Mouse (Mus musculus): Measurements from ENCODE around the gene Prss53. TPM values are rescaled to one million over a fixed set of nuclear protein-coding genes. Genes with fewer than 3 reads are reported as not detected.
"Not testable (repeated sequence)": the region's sequence is repeated elsewhere in the genome, so short reads cannot be mapped to it uniquely, and the experiment has no call there.

Prss53 gene
- total RNA-seq, 2 experiments from 2014 or later, result 2.8 to 3.1 TPM

DNA sequence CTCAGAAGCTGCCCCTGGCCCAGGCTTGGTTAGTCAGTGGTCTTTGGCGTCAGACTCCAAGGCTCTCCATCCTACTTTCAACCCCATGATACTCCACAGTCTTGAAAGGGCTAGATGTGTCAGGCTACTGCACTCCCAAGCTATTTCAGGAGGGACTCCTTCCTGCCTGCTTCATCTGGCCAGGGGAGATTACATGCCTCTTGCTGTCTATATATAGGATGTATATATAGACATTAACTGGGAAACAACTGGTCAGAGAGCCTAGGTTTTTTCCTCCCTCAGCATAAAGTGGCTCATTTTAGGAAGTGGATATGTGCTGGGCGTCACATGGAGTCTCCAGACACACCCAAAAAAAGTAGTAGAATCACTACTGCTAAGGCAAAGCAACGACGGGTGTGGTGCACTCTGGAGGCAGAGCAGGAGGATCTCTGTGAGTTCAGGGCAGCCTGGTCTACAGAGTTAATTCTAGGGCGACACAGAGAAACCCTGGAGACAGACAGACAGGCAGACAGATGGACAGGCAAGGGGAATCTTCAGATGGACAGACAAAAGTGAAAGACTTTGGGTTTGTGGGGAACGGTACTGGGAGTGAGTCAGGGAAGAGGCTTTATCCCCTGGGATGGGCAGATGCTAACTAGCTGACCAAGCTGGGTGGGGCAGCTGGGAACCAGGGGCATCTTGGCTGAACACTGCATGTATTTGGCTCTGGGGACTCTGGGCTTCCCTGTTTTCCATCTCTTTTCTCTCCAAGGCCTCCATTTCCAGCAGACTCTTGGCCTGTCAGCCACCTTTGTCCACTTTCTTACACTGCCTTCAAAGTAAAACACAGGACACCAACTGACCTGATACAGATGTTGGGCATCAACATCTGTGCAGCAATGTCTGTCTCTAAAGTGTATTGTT lies 40.5 kb downstream of the Prss53 start:
- no peak for TF ChIP-seq CTCF (conservative IDR thresholded peaks at IDR 0.05)
- H3K27ac ChIP-seq, result no peak overlapping the region
- no peak for DNase-seq (ENCODE audit: low spot score in 2 of 2)

DNA sequence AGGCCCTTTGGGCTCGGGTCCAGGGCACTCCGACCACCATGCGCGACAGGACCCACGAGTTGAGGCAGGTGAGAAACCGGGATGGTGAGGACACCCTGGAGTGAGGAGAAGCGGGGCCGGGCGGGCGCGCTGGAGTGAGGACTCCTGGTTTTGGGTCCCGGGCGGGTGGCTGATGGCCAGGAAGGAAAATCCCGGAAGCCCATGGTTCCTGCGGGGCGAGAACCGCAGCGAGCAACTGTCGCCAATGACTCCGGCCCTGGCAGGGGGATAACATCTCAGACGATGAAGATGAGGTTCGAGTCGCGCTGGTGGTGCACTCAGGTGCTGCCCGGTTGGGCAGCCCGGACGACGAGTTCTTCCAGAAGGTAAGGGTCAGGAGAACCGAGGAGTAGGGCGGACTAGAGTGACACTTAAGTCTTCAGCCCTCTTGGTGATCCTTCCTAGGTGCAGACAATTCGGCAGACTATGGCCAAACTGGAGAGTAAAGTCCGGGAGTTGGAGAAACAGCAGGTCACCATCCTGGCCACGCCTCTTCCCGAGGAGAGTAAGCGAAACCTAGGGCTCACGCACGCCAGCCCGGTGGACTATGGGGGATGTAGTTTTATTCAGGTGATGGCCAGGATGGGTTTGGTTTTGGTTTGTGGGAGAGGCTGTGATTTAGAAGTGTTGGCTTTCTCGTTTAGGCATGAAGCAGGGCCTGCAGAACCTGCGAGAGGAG lies 48.6 kb downstream of the Prss53 start:
- peak overlapping the region; percentile 98 for H3K27ac ChIP-seq
- H3K4me3 ChIP-seq, result peak overlapping the region; percentile 96
- TF ChIP-seq CTCF (conservative IDR thresholded peaks at IDR 0.05), result no peak
- DNase-seq (ENCODE audit: low spot score in 2 of 2), result peak; percentile 69 to 76

More for the DNA sequence above, 40.5 kb downstream of the Prss53 start:
- no peak overlapping the region for H3K4me3 ChIP-seq

DNA sequence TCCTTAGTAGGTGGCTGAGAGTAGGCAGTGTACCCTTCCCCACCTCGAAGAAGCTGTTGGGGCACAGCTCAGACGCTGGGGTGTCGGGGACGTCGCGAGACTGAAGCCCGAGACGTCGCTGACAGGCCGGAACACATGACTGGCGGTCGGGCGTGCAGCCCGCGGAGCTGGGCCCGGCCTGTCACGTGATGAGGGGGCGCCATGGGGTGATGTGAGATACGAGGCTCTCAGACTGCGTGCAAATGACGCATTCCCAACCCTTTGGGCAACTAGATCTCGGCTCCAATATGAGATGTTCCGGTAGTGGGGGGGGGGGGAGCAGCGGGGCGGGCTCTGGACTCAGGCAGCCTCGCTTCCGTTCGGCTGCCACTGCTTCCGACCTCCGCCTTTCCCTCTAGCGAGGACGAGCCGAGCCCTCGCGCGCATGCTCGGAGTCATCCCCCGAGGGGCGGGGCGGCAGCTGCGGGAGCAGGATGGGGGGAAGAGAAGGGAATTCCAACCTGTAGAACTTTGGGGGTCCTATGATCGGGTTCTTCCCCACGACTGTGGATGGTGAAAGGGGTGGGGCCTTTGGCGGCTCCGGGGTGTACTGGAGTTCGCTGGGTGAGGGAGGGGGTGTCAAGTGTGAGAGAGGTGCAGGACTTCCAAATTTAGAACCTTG lies 49.3 kb downstream of the Prss53 start:
- Histone ChIP-seq H3K27ac (peak overlapping the region; percentile 98), H3K4me3 (peak overlapping the region; percentile 96)
- DNase-seq (ENCODE audit: low spot score in 2 of 2), result peak; percentile 94 to 97
- TF ChIP-seq CTCF (conservative IDR thresholded peaks at IDR 0.05), result no peak

DNA sequence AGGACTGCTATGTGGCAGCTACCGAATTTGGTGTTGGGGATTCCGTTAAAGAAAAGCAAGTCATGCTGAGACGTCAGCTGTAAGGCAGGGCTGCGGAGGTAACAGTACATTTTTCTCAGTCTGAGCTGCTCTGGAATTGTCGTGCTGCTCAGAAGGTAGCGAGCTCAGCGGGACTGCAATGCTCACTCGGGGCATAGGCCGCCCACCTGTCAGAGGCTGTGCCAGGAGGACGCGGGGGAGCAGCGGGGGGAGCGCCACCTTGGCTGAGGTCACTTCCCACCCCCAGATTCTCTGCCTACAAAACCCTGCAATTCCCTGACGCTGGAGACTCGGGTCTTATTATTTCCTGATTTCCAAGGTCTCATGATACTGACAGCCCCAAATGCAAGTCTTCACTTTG lies 49.9 kb downstream of the Prss53 start:
- Histone ChIP-seq H3K27ac (peak overlapping the region; percentile 98), H3K4me3 (peak overlapping the region; percentile 96)
- peak; percentile 58 to 63 for DNase-seq (ENCODE audit: low spot score in 2 of 2)
- TF ChIP-seq CTCF (conservative IDR thresholded peaks at IDR 0.05), result no peak

DNA sequence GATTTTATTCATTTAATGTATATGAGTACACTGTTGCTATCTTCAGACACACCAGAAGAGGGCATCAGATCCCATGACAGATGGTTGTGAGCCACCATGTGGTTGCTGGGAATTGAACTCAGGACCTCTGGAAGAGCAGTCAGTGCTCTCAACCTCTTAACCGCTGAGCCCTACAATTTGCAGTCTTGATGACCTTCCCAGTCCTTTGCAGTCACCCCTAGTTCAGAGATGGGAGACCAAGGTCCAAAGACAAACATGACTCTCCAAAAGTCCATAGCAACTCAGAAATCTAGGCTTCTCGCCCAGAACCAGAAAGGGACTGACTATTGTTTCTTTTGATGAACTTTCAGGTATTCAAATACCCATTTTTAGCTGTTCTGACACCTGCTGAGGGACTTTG lies 50.7 kb downstream of the Prss53 start:
- DNase-seq (ENCODE audit: low spot score in 2 of 2); H3K27ac ChIP-seq; H3K4me3 ChIP-seq: not testable (repeated sequence)
- TF ChIP-seq CTCF (conservative IDR thresholded peaks at IDR 0.05), result peak; percentile 48

DNA sequence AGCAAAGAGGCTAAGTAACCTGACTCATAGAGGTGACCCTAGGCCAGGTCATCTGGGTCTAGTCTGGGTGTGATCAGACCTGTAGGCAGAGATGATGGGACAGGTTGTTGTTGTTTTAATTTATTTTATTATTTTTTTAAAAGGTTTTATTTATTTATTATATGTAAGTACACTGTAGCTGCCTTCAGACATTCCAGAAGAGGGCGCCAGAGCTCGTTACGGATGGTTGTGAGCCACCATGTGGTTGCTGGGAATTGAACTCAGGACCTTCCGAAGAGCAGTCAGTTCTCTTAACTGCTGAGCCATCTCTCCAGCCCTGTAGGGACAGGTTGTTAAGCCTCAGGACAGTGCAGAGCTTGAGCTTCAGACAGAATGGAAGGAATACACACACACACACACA lies 52.9 kb downstream of the Prss53 start:
- peak; percentile 42 for TF ChIP-seq CTCF (conservative IDR thresholded peaks at IDR 0.05)
- DNase-seq (ENCODE audit: low spot score in 2 of 2); H3K27ac ChIP-seq; H3K4me3 ChIP-seq: not testable (repeated sequence)

DNA sequence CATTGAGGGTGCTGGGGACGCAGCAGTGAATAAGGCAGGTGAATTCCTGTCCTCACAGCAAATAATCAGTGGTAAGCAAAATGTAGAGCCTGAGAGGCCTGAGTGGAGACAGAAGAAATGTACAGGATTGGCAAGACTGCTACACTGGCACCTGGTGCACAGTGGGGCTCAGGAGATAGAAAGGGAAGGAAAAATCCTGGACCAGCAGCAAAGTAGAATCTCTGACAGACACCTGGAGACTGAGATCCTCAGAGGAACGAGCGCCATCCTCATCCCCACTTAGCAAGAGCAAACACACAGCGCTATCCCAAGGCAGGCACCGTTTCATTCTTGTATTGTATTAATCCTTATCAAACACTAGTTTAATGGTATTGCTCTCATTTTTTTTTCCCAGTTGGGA lies 53.3 kb downstream of the Prss53 start:
- TF ChIP-seq CTCF (conservative IDR thresholded peaks at IDR 0.05), result no peak
- H3K4me3 ChIP-seq, result no peak overlapping the region
- no peak for DNase-seq (ENCODE audit: low spot score in 2 of 2)
- H3K27ac ChIP-seq, result no peak overlapping the region

Other genes starting within 250 kb of the Prss53 start
- 10 to 100 TPM; 20.1 to 26.6 TPM for gene Bcl7c, start 182.0 kb downstream of the Prss53 start, total RNA-seq (2021)
- gene Ctf1, start 178.2 kb downstream of the Prss53 start, total RNA-seq (2021), result 1 to 10 TPM; 1.9 to 3.1 TPM
- not detected for gene Ctf2, start 158.8 kb downstream of the Prss53 start, total RNA-seq (2021)
- 10 to 100 TPM; 53.8 to 59.7 TPM for gene Fbxl19, start 146.4 kb downstream of the Prss53 start, total RNA-seq (2021)
- gene Orai3, start 121.2 kb downstream of the Prss53 start, total RNA-seq (2021), result 10 to 100 TPM; 30.1 to 31.5 TPM
- 10 to 100 TPM; 44.5 to 49.4 TPM for gene Setd1a, start 114.3 kb downstream of the Prss53 start, total RNA-seq (2021)
- gene Gm49388, start 105.4 kb downstream of the Prss53 start, total RNA-seq (2021), result 1 to 10 TPM; 1.4 to 3.3 TPM
- 1 to 10 TPM; 7.0 to 8.8 TPM for gene Hsd3b7, start 90.4 kb downstream of the Prss53 start, total RNA-seq (2021)
- gene Stx4a, start 66.7 kb downstream of the Prss53 start, total RNA-seq (2021), result 10 to 100 TPM; 60.2 to 64.6 TPM
- 100 to 1,000 TPM; 336 to 351 TPM for gene Stx1b, start 66.4 kb downstream of the Prss53 start, total RNA-seq (2021)
- 10 to 100 TPM; 33.3 to 35.8 TPM for gene Zfp646, start 14.7 kb downstream of the Prss53 start, total RNA-seq (2021)
- gene Zfp668, start 14.1 kb downstream of the Prss53 start, total RNA-seq (2021), result 10 to 100 TPM; 24.3 to 25.7 TPM
- not detected for gene Gm21974, start 4.5 kb upstream of the Prss53 start, total RNA-seq (2021)
- gene Vkorc1, start 4.6 kb upstream of the Prss53 start, total RNA-seq (2021), result 10 to 100 TPM; 26.3 to 26.6 TPM
- 10 to 100 TPM; 36.9 to 41.7 TPM for gene Bckdk, start 13.1 kb upstream of the Prss53 start, total RNA-seq (2021)
- 10 to 100 TPM; 31.7 to 34.3 TPM for gene Kat8, start 21.5 kb upstream of the Prss53 start, total RNA-seq (2021)
- under 1 TPM; 0.20 to 0.66 TPM for gene Prss8, start 39.1 kb upstream of the Prss53 start, total RNA-seq (2021)
- 10 to 100 TPM in 1 of 2 experiments, 1 to 10 TPM in 1; 9.7 to 10.6 TPM for gene Prss36, start 55.8 kb upstream of the Prss53 start, total RNA-seq (2021)
- 100 to 1,000 TPM; 345 to 392 TPM for gene Fus, start 76.5 kb upstream of the Prss53 start, total RNA-seq (2021)
- gene Pycard, start 102.9 kb upstream of the Prss53 start, total RNA-seq (2021), result 1 to 10 TPM; 1.9 to 3.0 TPM
- 1 to 10 TPM in 1 of 2 experiments, under 1 TPM in 1; 0.77 to 1.0 TPM for gene Trim72, start 113.0 kb upstream of the Prss53 start, total RNA-seq (2021)
- gene Itgam, start 171.7 kb upstream of the Prss53 start, total RNA-seq (2021), result 10 to 100 TPM; 10.1 to 10.6 TPM
- not detected for gene Gm49368, start 171.7 kb upstream of the Prss53 start, total RNA-seq (2021)
- under 1 TPM in 1 of 2 experiments, not detected in 1; 0.10 TPM for gene Itgax, start 238.6 kb upstream of the Prss53 start, total RNA-seq (2021)

Data from layer of hippocampus, adult 2 months (tissue).